ENCODE assay signal across 26 mouse cellular contexts in genomic region chr11:100819048-100819447, GRCm38 (mm10). TPM values are rescaled to one million over a fixed set of nuclear protein-coding genes. Genes with fewer than 3 reads are reported as not detected.
DNase-seq lines count a peak whose midpoint lies in the region; ATAC-seq and TF ChIP-seq lines count a peak whose summit lies in the region.
"Had no signal": no experiment of that assay in that cellular context is flagged by ENCODE, and none has a peak within 500 bp of the region (broad histone marks: within the 10 kb centered on the region; RNA-seq: fewer than 3 reads in every experiment).

No protein-coding gene starts in this region.

- peaks cover 50% of the 10 kb centered on the region for H3K4me1 ChIP-seq in liver, adult 2 months (ENCODE audit: control insufficient read depth, insufficient read depth, low read length)
- H3K4me1 ChIP-seq in liver, postnatal 0 days (ENCODE audit: insufficient read depth), result peaks cover 73% of the 10 kb centered on the region

- no peak overlapping the region for H3K9ac ChIP-seq in liver, adult 2 months (ENCODE audit: low read depth, low read length)
- no peak overlapping the region for H3K9ac ChIP-seq in liver, postnatal 0 days (replicated peaks)
- H3K9ac ChIP-seq: forebrain, embryonic 15.5 days; heart, embryonic 13.5 days; hindbrain, embryonic 14.5 days; intestine, embryonic 15.5 days; kidney, embryonic 15.5 days; lung, embryonic 15.5 days; neural tube, embryonic 12.5 days had no signal

- H3K4me3 ChIP-seq in liver, adult 2 months (ENCODE audit: insufficient read depth, low read depth, low read length), result no peak overlapping the region
- no peak overlapping the region for H3K4me3 ChIP-seq in liver, postnatal 0 days (ENCODE audit: low read depth, low read length)
- H3K4me3 ChIP-seq: forebrain, embryonic 15.5 days; heart, embryonic 13.5 days; intestine, embryonic 15.5 days; kidney, embryonic 15.5 days; lung, embryonic 15.5 days; midbrain, embryonic 10.5 days; neural tube, embryonic 12.5 days had no signal

- TF ChIP-seq POLR2A in liver, adult 2 months (IDR thresholded peaks at IDR 0.05; ENCODE audit: extremely low read depth, insufficient read depth, low read length), result no peak

- no peaks in the 10 kb centered on the region for H3K27me3 ChIP-seq in liver, adult 2 months (ENCODE audit: control insufficient read depth, insufficient read depth, low read length)
- no peaks in the 10 kb centered on the region for H3K27me3 ChIP-seq in liver, postnatal 0 days (ENCODE audit: insufficient read depth, low read length)
- H3K27me3 ChIP-seq: heart, embryonic 13.5 days; intestine, embryonic 15.5 days; kidney, embryonic 15.5 days; lung, embryonic 15.5 days; neural tube, embryonic 12.5 days had no signal

- TF ChIP-seq EP300 in liver, postnatal 0 days (IDR thresholded peaks at IDR 0.05; ENCODE audit: low read depth), result no peak

- peaks cover 41% of the 10 kb centered on the region; the same call in 1 of the 2 replicates for H3K79me2 ChIP-seq in liver, adult 2 months (ENCODE audit: control insufficient read depth, insufficient read depth, low read length)

- H3K27ac ChIP-seq in liver, adult 2 months (replicated peaks; ENCODE audit: insufficient read depth, low read depth, low read length), result peak overlapping the region; percentile 27
- H3K27ac ChIP-seq in liver, postnatal 0 days (ENCODE audit: low read depth), result peak overlapping the region; percentile 84; the same call in 1 of the 2 replicates
- H3K27ac ChIP-seq: forebrain, embryonic 15.5 days; hindbrain, embryonic 14.5 days; intestine, embryonic 15.5 days; kidney, embryonic 15.5 days; lung, embryonic 15.5 days; macrophage; midbrain, embryonic 10.5 days; neural tube, embryonic 12.5 days had no signal

- WGBS in liver, adult 2 months, result 33% methylated on average over 8 of the region's 8 CpGs
- WGBS in liver, postnatal 0 days (ENCODE audit: insufficient replicate concordance), result 59% methylated on average over 8 of the region's 8 CpGs

- H3K9me3 ChIP-seq in liver, postnatal 0 days (ENCODE audit: low read length), result no peaks in the 10 kb centered on the region
- H3K9me3 ChIP-seq: forebrain, embryonic 15.5 days; heart, embryonic 13.5 days; intestine, embryonic 15.5 days; kidney, embryonic 15.5 days; lung, embryonic 15.5 days; midbrain, embryonic 10.5 days; neural tube, embryonic 12.5 days had no signal

- H3K36me3 ChIP-seq in liver, adult 2 months (ENCODE audit: control insufficient read depth, insufficient read depth, low read length), result no peaks in the 10 kb centered on the region
- H3K36me3 ChIP-seq in liver, postnatal 0 days (replicated peaks; ENCODE audit: insufficient read depth, low read length), result no peaks in the 10 kb centered on the region
- H3K36me3 ChIP-seq: forebrain, embryonic 15.5 days; heart, embryonic 13.5 days; intestine, embryonic 15.5 days; kidney, embryonic 15.5 days; lung, embryonic 15.5 days; midbrain, embryonic 10.5 days; neural tube, embryonic 12.5 days had no signal

- ATAC-seq in liver, postnatal 0 days, result no peak
- ATAC-seq: forebrain, embryonic 15.5 days; intestine, embryonic 15.5 days had no signal

- peak; percentile 43 for DNase-seq in CD4-positive helper T cell, adult 2 months (ENCODE audit: low read depth, low spot score)
- peak; percentile 49 for DNase-seq in T-cell, adult 2 months (ENCODE audit: low spot score)
- DNase-seq in liver, adult 2 months (ENCODE audit: extremely low read depth, low read depth, low spot score), result peak; percentile 85
- no peak for DNase-seq in liver, postnatal 0 days
- no peak for DNase-seq in urinary bladder, postnatal 4 days (ENCODE audit: low spot score in 2 of 2)
- DNase-seq in urinary bladder, adult 2 months (ENCODE audit: low spot score), result no peak
- no peak for DNase-seq in ovary, postnatal 14 days (ENCODE audit: low spot score)
- DNase-seq: cerebellum, adult 2 months; cerebellum, postnatal 36 days had no signal

- H3K4me2 ChIP-seq in liver, postnatal 0 days (ENCODE audit: low read depth, low read length), result peak overlapping the region; percentile 38
- H3K4me2 ChIP-seq: forebrain, embryonic 15.5 days; heart, embryonic 13.5 days; hindbrain, embryonic 14.5 days; intestine, embryonic 15.5 days; kidney, embryonic 15.5 days; lung, embryonic 15.5 days; neural tube, embryonic 12.5 days had no signal

- no peak for TF ChIP-seq CTCF in liver, adult 2 months (IDR thresholded peaks at IDR 0.05; ENCODE audit: low read depth, low read length)
- no peak for TF ChIP-seq CTCF in liver, postnatal 0 days (IDR thresholded peaks at IDR 0.05; ENCODE audit: low read depth)

RNA-seq across cellular contexts. Expression of gene Stat5b, which starts 31.5 kb away (rescaled TPM):
- total RNA-seq in liver, adult 2 months (2014; rRNA removed), result 31.8 and 33.0 TPM in 2 replicates
- polyA plus RNA-seq in liver, adult 2 months (2012; rRNA removed), result 32.0 and 35.2 TPM in 2 replicates
- polyA plus RNA-seq in liver, postnatal 0 days (2015; fragmentation: Nextera tagmentation; extraction: Ambion mirVana), result 15.4 and 16.4 TPM in 2 replicates
- polyA plus RNA-seq in urinary bladder, adult 2 months (2012; rRNA removed), result 18.1 and 21.5 TPM in 2 replicates

RNA-seq across cellular contexts. Expression of gene Stat5a, which starts 40.1 kb away (rescaled TPM):
- 6.9 and 7.8 TPM in 2 replicates for total RNA-seq in liver, adult 2 months (2014; rRNA removed)
- polyA plus RNA-seq in liver, adult 2 months (2012; rRNA removed), result 15.0 and 18.0 TPM in 2 replicates
- 4.7 and 6.0 TPM in 2 replicates for polyA plus RNA-seq in liver, postnatal 0 days (2015; fragmentation: Nextera tagmentation; extraction: Ambion mirVana)
- 9.0 and 11.4 TPM in 2 replicates for polyA plus RNA-seq in urinary bladder, adult 2 months (2012; rRNA removed)

RNA-seq across cellular contexts. Expression of gene Ghdc, which starts 48.3 kb away (rescaled TPM):
- 7.1 and 8.5 TPM in 2 replicates for total RNA-seq in liver, adult 2 months (2014; rRNA removed)
- polyA plus RNA-seq in liver, adult 2 months (2012; rRNA removed), result 17.0 and 17.5 TPM in 2 replicates
- 1.6 and 1.9 TPM in 2 replicates for polyA plus RNA-seq in liver, postnatal 0 days (2015; fragmentation: Nextera tagmentation; extraction: Ambion mirVana)
- 16.7 and 20.5 TPM in 2 replicates for polyA plus RNA-seq in urinary bladder, adult 2 months (2012; rRNA removed)

RNA-seq across cellular contexts. Expression of gene Hcrt, which starts 56.3 kb away (rescaled TPM):
- not detected in 2 replicates for total RNA-seq in liver, adult 2 months (2014; rRNA removed)
- not detected in 2 replicates for polyA plus RNA-seq in liver, adult 2 months (2012; rRNA removed)
- not detected in 2 replicates for polyA plus RNA-seq in liver, postnatal 0 days (2015; fragmentation: Nextera tagmentation; extraction: Ambion mirVana)
- 0.15 TPM in 1 of 2 replicates, not detected in the other for polyA plus RNA-seq in urinary bladder, adult 2 months (2012; rRNA removed)
- total RNA-seq: adrenal gland, adult 18-20 months; adrenal gland, postnatal 4 days; heart, postnatal 25 days; monocyte, adult 5-6 weeks had no signal
- polyA plus RNA-seq: cerebellum, adult 2 months; gonadal fat pad, adult 2 months; heart, embryonic 13.5 days; hindbrain, embryonic 14.5 days; intestine, embryonic 15.5 days; kidney, embryonic 15.5 days; large intestine, adult 2 months; limb, embryonic 11.5 days; lung, embryonic 15.5 days; macrophage; small intestine, adult 2 months had no signal

RNA-seq across cellular contexts. Expression of gene Kcnh4, which starts 59.3 kb away (rescaled TPM):
- not detected in 2 replicates for total RNA-seq in liver, adult 2 months (2014; rRNA removed)
- not detected in 2 replicates for polyA plus RNA-seq in liver, adult 2 months (2012; rRNA removed)
- polyA plus RNA-seq in liver, postnatal 0 days (2015; fragmentation: Nextera tagmentation; extraction: Ambion mirVana), result not detected in 2 replicates
- polyA plus RNA-seq in urinary bladder, adult 2 months (2012; rRNA removed), result 0.01 and 0.04 TPM in 2 replicates
- total RNA-seq: heart, postnatal 25 days; monocyte, adult 5-6 weeks had no signal
- polyA plus RNA-seq: heart, embryonic 13.5 days; limb, embryonic 11.5 days; lung, embryonic 15.5 days; macrophage had no signal

Comparison
In these comparisons a context has a peak if more than half of its experiments do, and no peak if none do; other contexts are left out.
1. DNase-seq: peak in CD4-positive helper T cell, adult 2 months (single experiment), T-cell, adult 2 months (single experiment) and liver, adult 2 months (single experiment); none in liver, postnatal 0 days (single experiment), urinary bladder, postnatal 4 days (0 of 2), urinary bladder, adult 2 months (single experiment) and ovary, postnatal 14 days (single experiment).